Mouse (Mus musculus) heart, postnatal 0 days (tissue): ENCODE measurements at regions not wholly inside any gene's neighbourhood (a gene's known extent, or its start where the extent isn't known, plus 50 kb on each side); places are given as distances from the start of the nearest gene placed in this dataset.

Experiments used
- ATAC-seq: fragments of 200-750 bp; cut with Nextera tagmentation; 2 replicates; pipeline ENCODE4 v1.8.0; 2017; ENCODE audit warnings: low read depth, moderate number of reproducible peaks, moderate library complexity; ENCODE audit not compliant: insufficient read depth
- DNase-seq: peaks from one replicate; pipeline ENCODE4 v3.0.0-alpha.2; 2016; ENCODE audit warnings: low spot score
- H3K27ac ChIP-seq: fragments of 300-500 bp; sonication (generic); 2 replicates; pipeline ENCODE4 v1.5.1; 2014; ENCODE audit warnings: low read depth, mild to moderate bottlenecking
- H3K27me3 ChIP-seq: fragments of 300-500 bp; sonication (generic); 2 replicates; pipeline ENCODE4 v1.6.1; 2014; ENCODE audit warnings: low read length, mixed read lengths; ENCODE audit not compliant: control insufficient read depth, insufficient read depth
- H3K36me3 ChIP-seq: fragments of 300-500 bp; sonication (generic); replicated peaks from 2 replicates; pipeline ENCODE4 v1.6.1; 2014; ENCODE audit warnings: low read length, mixed read lengths; ENCODE audit not compliant: control insufficient read depth, insufficient read depth
- H3K4me1 ChIP-seq: fragments of 300-500 bp; sonication (generic); 2 replicates; pipeline ENCODE4 v1.6.1; 2014; ENCODE audit warnings: antibody characterized with exemption; ENCODE audit not compliant: control insufficient read depth, insufficient read depth
- H3K4me2 ChIP-seq: fragments of 300-500 bp; sonication (generic); 2 replicates; pipeline ENCODE4 v1.6.1; 2014; ENCODE audit warnings: low read depth, mild to moderate bottlenecking, low read length, moderate library complexity
- H3K4me3 ChIP-seq: fragments of 300-500 bp; sonication (generic); 2 replicates; pipeline ENCODE4 v1.5.1; 2014; ENCODE audit warnings: low read depth, low read length
- H3K9ac ChIP-seq: fragments of 300-500 bp; sonication (generic); replicated peaks from 2 replicates; pipeline ENCODE4 v1.6.1; 2014; ENCODE audit warnings: low read depth, low read length, mixed read lengths
- H3K9me3 ChIP-seq: fragments of 300-500 bp; sonication (generic); replicated peaks from 2 replicates; pipeline ENCODE4 v1.6.1; 2016; ENCODE audit warnings: low read length; ENCODE audit not compliant: control insufficient read depth
- CTCF ChIP-seq: IDR thresholded peaks from 2 replicates; pipeline ENCODE4 v1.5.1; 2016; ENCODE audit warnings: antibody characterized with exemption, control low read depth, low read depth
- EP300 ChIP-seq: IDR thresholded peaks from 2 replicates; pipeline ENCODE4 v1.6.1; 2016; ENCODE audit warnings: antibody characterized with exemption, low read depth
- WGBS: fragments of 180-500 bp; shearing (Covaris S2); extraction: QIAGEN DNeasy Blood & Tissue Kit; methylation state at CpG from one replicate; pipeline ENCODE4 v1.1.7; 2014; 5-methylcytosine and 5-hydroxymethylcytosine counted together

GRCm38 (mm10) chr4:82168032-82168431 is 537.5 kb downstream of the Nfib start:
- H3K9me3 ChIP-seq = no peaks in the 10 kb centered on the region
- no peak overlapping the region for H3K4me3 ChIP-seq
- H3K36me3 ChIP-seq = no peaks in the 10 kb centered on the region
- TF ChIP-seq CTCF (no peak), EP300 (no peak)
- H3K4me1 ChIP-seq = peaks cover 12% of the 10 kb centered on the region; the same call in 1 of the 2 replicates
- ATAC-seq = no peak
- no peak overlapping the region for H3K9ac ChIP-seq
- no peak overlapping the region for H3K4me2 ChIP-seq
- no peak for DNase-seq
- no peaks in the 10 kb centered on the region for H3K27me3 ChIP-seq
- no peak overlapping the region; the same call in 1 of the 2 replicates for H3K27ac ChIP-seq
- 71% methylated on average over 5 of the region's 5 CpGs for WGBS

- H3K36me3 ChIP-seq = no peaks in the 10 kb centered on the region
- H3K9me3 ChIP-seq = no peaks in the 10 kb centered on the region
- H3K27ac ChIP-seq = no peak overlapping the region
- DNase-seq = no peak
- no peak for ATAC-seq
- no peak overlapping the region for H3K4me3 ChIP-seq
- H3K4me1 ChIP-seq = peaks cover 12% of the 10 kb centered on the region; the same call in 1 of the 2 replicates
- H3K9ac ChIP-seq = no peak overlapping the region
- no peaks in the 10 kb centered on the region for H3K27me3 ChIP-seq
- H3K4me2 ChIP-seq = no peak overlapping the region
- TF ChIP-seq CTCF (no peak), EP300 (no peak)
- 67% methylated on average over 5 of the region's 5 CpGs for WGBS
These were observed 538.2 kb downstream of the Nfib start for GRCm38 (mm10) chr4:82167396-82167795.

DNA sequence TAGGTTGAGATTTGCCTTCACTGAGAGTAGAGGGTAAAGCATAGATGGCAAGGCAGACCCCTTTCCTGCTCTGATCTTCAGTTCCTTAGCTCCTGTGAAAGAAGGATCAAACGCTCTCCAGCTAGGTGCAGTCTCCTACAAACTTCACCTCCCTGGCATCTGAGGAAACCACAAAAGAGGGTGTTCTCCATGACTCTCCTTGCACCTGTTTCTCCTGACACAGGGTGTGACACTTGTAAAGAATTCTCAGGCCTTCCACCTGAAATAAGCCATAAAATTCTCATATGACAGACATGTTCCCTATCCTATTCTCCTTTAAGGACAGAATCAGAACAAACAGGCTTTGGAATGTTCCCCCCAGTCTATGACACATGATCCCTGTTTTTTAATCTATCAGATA is 538.7 kb downstream of the Nfib start:
- WGBS = 89% methylated on average over 1 of the region's 1 CpGs
- DNase-seq = no peak
- H3K4me3 ChIP-seq = no peak overlapping the region
- TF ChIP-seq CTCF (no peak), EP300 (no peak)
- H3K27ac ChIP-seq = no peak overlapping the region
- H3K4me1 ChIP-seq = peaks cover 12% of the 10 kb centered on the region; the same call in 1 of the 2 replicates
- no peak for ATAC-seq
- H3K9me3 ChIP-seq = no peaks in the 10 kb centered on the region
- H3K27me3 ChIP-seq = no peaks in the 10 kb centered on the region
- no peaks in the 10 kb centered on the region for H3K36me3 ChIP-seq
- H3K9ac ChIP-seq = no peak overlapping the region
- no peak overlapping the region for H3K4me2 ChIP-seq

- ATAC-seq = no peak
These were observed 539.5 kb downstream of the Nfib start for GRCm38 (mm10) chr4:82166087-82166486.

DNA sequence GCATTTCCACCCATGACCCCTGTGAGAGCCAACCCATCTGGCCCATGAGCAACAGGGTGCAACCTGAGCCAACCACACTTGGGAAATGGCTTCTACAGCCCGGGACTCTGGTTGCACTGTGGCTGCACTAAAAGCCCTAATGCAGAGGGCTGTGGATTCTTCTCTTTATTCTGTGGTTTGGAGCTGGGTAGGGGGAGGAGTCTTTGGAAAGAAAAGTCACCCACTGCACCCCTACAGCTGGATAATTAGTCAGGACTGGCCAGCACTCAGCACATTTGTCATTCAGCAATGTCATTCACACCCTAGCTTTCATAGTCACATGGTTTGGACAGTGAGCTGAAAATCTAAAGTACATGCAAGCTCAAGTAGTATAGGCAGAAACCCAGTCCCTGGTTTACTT is 541.5 kb downstream of the Nfib start:
- Histone ChIP-seq H3K9me3 (no peaks in the 10 kb centered on the region), H3K27ac (0 out of 2 replicates have a peak overlapping the region, but pooled peaks have one; percentile 30), H3K9ac (no peak overlapping the region), H3K27me3 (no peaks in the 10 kb centered on the region), H3K4me3 (no peak overlapping the region), H3K36me3 (no peaks in the 10 kb centered on the region), H3K4me2 (no peak overlapping the region), H3K4me1 (peaks cover 12% of the 10 kb centered on the region; the same call in 1 of the 2 replicates)
- WGBS = 35% methylated on average over 1 of the region's 1 CpGs
- TF ChIP-seq EP300 (no peak), CTCF (no peak)
- DNase-seq (peak; percentile 30), ATAC-seq (peak; percentile 76)

More at GRCm38 (mm10) chr4:82166087-82166486, 539.5 kb downstream of the Nfib start:
- H3K9ac ChIP-seq = no peak overlapping the region
- TF ChIP-seq EP300 = no peak
- no peak for TF ChIP-seq CTCF
- DNase-seq = no peak
- peaks cover 12% of the 10 kb centered on the region; the same call in 1 of the 2 replicates for H3K4me1 ChIP-seq
- 60% methylated on average over 6 of the region's 6 CpGs for WGBS
- H3K27me3 ChIP-seq = no peaks in the 10 kb centered on the region
- H3K9me3 ChIP-seq = no peaks in the 10 kb centered on the region
- no peak overlapping the region for H3K4me2 ChIP-seq
- no peak overlapping the region for H3K27ac ChIP-seq
- no peaks in the 10 kb centered on the region for H3K36me3 ChIP-seq
- H3K4me3 ChIP-seq = no peak overlapping the region

GRCm38 (mm10) chr4:82161818-82162217 is 543.7 kb downstream of the Nfib start:
- 65% methylated on average over 2 of the region's 2 CpGs for WGBS
- Histone ChIP-seq H3K4me2 (no peak overlapping the region), H3K9ac (no peak overlapping the region), H3K4me3 (no peak overlapping the region), H3K27me3 (no peaks in the 10 kb centered on the region), H3K4me1 (peaks cover 9% of the 10 kb centered on the region; the same call in 1 of the 2 replicates), H3K27ac (no peak overlapping the region), H3K36me3 (no peaks in the 10 kb centered on the region), H3K9me3 (no peaks in the 10 kb centered on the region)
- no peak for DNase-seq
- TF ChIP-seq EP300 = no peak
- no peak for ATAC-seq
